Mouse (Mus musculus) monocyte, adult 2 months (primary cell): ENCODE results near the gene Mertk.
A peak's percentile ranks its signal among the peaks of the same experiment; 100 is the strongest.

Experiments used
- DNase-seq, 2 experiments: peaks; one replicate each; pipeline ENCODE4 v3.0.0; 2022; ENCODE audit warnings: low spot score in 2 of 2, low read depth in 1 of 2

The Mertk gene

DNA sequence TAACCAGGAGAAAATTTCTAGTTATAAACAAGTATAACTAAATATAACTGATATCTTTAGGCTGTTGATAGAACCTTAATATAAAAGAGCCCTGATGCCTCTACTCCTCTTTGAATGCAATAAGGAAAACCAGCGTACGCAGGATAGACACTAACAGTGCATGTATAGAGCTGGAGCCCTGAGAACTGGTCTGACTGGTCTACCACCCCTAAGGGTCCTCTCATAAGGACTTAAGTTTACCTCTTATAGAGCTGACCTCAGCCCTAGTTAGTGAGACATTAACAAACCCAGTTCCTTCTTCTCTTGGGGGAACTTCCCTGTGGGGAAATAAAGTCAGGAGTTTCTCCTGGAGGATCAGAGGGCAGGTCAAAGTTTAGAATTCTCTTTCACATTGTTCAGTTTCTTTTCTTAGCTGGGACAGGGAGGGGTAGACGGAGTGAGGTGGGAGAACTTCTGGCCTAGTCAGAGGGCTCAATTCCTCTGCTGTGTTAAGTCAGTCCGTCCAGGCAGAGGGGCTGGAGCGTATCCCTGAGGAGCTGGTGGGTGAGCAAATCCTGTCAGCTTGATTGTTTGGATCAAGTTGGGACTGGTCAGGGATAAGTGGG is 23.5 kb downstream of the Mertk start:
- no peak for DNase-seq

- DNase-seq: no peak
These were observed 27.3 kb downstream of the Mertk start for GRCm38 (mm10) chr2:128726067-128726466.

GRCm38 (mm10) chr2:128726626-128727025 is 27.9 kb downstream of the Mertk start:
- no peak for DNase-seq

GRCm38 (mm10) chr2:128727552-128727951 is 28.8 kb downstream of the Mertk start:
- DNase-seq: no peak

DNA sequence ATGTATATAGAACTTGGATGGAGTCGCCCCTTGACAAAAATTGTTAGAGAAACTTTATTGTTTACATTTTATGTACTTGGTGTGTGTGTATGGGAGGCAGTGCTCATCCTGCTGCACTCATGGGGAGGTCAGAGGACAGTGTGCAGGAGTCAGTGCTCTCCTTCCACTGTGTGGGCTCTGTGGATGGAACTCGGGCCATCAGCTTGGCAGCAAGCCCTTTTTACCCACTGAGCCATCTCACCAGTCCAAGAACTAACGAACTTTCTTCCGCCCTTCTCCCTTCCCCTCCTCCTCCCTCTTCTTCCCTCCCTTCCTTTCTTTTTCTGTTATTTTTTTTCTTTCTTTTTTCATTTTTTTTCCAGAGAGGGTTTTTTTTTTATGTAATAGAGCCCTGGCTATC is 29.3 kb downstream of the Mertk start:
- no peak for DNase-seq

- DNase-seq: no peak
These were observed 30.4 kb downstream of the Mertk start for GRCm38 (mm10) chr2:128729141-128729540.

- no peak for DNase-seq
These were observed 32.8 kb downstream of the Mertk start for GRCm38 (mm10) chr2:128731514-128731913.

DNA sequence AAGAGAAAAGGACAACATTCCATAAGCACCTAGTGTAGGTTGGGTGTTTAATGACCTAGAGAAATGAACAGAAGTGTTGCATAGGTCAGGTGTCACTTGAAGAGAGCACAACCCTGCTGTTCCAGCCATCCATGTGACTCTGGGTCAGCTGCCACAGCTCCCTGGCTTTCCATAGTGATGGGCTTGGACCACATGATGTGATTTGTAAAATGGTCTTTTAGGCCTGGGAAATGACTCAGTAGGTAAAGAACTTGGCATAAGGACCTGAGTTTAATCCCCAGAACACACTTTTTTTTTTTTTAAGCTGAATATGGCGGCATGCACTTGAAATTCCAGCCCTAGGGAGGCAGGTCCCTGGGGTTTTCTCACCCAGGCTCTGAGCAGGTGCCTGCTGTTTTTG is 33.2 kb downstream of the Mertk start:
- no peak for DNase-seq

- no peak for DNase-seq
These were observed 36.3 kb downstream of the Mertk start for GRCm38 (mm10) chr2:128735089-128735488.

DNA sequence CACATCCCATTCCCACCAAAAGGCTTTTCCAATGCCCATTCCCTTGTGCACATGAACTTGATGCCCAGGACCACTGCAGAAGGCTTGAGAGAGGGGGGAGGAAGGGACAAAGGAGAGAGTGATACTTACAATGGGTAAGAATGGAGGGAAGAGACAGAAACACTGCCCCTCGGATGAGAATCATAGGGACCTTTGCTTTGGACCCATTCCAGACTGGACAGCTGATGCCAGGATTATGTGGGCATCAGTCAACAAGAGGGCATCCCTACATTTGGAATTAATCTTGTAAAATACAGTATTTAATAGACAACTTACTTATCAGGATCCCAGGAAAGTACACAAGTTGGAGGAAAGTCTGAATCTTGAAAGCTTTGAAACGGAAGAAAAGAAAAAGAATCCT is 38.3 kb downstream of the Mertk start:
- DNase-seq: no peak

- no peak for DNase-seq
These were observed 39.0 kb downstream of the Mertk start for GRCm38 (mm10) chr2:128737796-128738195.

- no peak for DNase-seq
These were observed 40.0 kb downstream of the Mertk start for GRCm38 (mm10) chr2:128738725-128739258.

DNA sequence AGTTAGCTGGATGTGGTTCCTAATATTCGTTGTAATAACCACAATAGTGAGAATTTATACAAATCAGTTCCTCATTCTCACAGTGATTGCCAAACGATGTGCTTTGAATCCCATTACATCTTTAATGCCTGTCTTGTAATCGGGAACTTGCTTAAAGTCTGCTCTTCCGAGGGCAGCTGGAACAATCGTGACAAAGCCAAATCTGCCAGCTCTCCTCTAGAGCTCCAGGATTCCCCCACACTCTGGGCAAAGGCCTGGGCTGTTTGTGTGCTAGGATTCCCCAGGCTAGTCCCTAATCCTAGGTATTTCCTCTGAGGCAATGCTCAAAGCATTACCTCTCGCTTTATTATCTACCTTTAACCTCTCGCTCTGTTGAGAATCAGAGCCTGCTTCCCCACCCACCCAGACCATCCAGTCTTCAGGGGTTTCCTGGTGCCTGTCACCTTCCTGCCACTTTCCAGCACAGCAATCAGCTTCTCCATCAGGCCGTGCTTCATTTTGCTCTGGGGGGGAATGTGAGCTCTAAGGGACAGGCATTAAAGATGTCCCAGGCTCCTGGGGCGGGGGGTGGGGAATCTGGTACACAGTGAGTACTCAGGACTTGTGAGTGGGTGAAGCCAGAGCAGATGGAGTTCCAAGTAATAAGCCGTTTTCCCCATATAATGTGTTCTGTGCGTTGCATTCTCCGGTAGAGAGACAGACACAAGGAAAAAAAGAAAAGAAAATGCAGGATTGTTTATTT is 47.3 kb downstream of the Mertk start:
- peak; percentile 6 to 11 for DNase-seq

- DNase-seq: no peak
These were observed 47.9 kb downstream of the Mertk start for GRCm38 (mm10) chr2:128746621-128747151.

DNA sequence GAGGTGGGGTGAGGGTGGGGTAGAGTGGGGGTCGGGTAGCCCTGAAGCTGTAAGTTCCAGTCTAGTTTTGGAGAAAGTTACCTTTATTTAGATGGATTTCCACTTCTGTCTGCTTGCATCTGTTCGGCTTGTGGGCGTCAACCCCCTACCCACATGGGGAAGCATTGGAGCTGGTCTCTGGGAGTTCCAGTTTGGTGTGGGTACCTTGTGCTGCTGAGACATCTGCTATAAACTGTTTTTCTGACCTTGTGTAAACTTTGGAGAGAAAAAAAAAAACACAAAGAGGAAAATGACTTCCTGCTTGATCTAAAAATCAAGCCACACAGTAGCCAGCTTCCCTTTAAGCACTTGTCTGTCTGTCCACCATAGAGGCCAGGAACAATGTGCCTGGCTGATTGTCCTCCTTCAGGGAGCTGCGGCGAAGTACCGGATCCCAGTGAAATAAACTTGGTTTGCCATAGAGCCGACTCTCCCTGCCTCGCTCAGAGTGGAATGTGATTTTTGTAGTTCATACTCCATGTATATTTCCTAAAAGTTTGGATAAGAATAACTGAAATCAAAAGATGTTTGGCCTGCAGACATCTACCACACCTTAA is 48.8 kb downstream of the Mertk start:
- no peak for DNase-seq

- DNase-seq: no peak
These were observed 49.4 kb downstream of the Mertk start for GRCm38 (mm10) chr2:128748171-128748570.

- no peak for DNase-seq
These were observed 52.3 kb downstream of the Mertk start for GRCm38 (mm10) chr2:128751030-128751429.

DNA sequence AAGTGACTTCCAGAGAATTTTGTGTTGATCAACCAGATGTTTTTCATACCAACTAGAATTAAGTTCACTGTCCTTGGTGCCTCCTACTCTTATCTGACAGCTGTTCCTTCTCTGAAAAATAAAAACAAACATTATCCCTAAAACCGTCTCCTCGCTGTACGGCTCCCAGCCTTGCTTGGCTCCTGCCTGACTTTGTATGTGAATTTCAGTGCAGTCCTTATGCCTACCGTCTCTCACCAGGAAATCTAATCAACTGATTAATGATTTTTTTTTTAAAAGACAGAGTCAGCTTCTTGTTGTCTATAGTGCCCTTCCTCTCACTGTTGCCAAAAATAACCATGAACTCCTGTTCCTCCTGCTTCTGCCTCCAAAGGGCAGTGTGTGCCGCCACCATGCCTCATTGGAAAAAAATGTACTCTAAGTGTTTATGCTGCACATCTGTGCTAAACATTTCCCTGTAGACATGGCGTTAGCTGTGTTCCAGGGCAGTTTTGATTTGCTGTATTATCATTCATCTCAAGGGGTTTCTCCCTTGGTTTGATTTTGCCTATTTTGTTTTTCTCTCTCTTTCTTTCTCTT is 54.6 kb downstream of the Mertk start:
- DNase-seq: no peak

DNA sequence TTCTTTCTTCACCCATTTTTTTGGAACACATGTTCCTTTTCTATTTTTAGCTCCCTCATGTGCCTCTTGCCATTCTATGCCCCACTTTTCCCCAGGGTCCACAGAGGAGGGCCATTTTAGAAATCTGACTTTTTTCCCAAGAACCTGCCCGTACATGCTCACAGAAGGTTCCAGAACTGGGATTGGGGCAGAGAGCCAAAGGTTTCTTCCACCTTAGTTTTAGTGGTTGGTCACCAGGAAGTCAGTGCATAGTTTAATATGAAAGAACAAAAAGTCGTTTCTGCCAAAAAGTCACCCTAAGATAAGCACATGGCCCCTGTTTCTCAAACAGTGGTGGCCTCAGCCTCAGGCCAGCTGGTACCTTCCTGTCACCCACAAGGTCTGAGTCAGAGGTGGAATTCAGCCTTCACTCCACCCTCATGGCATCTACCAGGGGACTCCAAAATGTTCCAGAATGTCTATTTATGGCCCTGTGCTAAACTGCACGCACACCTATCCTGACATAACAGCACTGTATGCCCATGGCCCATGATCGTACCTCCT is 56.5 kb downstream of the Mertk start:
- no peak for DNase-seq

- no peak for DNase-seq
These were observed 60.1 kb downstream of the Mertk start for GRCm38 (mm10) chr2:128758724-128759340.

DNA sequence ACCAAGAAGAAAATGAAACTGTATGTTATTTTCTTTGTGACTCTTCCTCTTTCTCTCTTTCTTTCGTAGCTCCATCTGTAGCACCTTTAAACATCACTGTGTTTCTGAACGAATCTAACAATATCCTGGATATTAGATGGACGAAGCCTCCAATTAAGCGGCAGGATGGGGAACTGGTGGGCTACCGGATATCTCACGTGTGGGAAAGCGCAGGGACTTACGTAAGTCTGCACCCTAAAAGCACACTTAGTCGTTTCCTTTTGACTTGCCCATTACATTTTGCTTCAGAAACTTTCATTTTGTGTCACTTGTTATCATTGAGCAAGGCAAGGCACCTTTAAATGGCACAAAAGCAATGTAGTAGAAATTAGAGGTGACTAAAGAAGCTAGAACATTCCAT is 63.3 kb downstream of the Mertk start:
- DNase-seq: no peak
